Mouse (Mus musculus) hindbrain, embryonic 12.5 days (tissue): ENCODE results near the gene Adh6a. TPM values are rescaled to one million over a fixed set of nuclear protein-coding genes. Genes with fewer than 3 reads are reported as not detected.

Source experiments
- ATAC-seq: fragments of 200-750 bp; cut with Nextera tagmentation; 2 replicates; pipeline ENCODE4 v1.8.0; 2017; ENCODE audit warnings: moderate TSS enrichment; ENCODE audit not compliant: low FRiP score
- H3K27ac ChIP-seq: fragments of 300-500 bp; sonication (generic); 2 replicates; pipeline ENCODE4 v1.5.1; 2016; ENCODE audit warnings: mild to moderate bottlenecking
- H3K27me3 ChIP-seq: fragments of 300-500 bp; sonication (generic); 2 replicates; pipeline ENCODE4 v1.6.1; 2016; ENCODE audit warnings: mild to moderate bottlenecking
- H3K36me3 ChIP-seq: fragments of 300-500 bp; sonication (generic); 2 replicates; pipeline ENCODE4 v1.6.1; 2016; ENCODE audit warnings: mild to moderate bottlenecking
- H3K4me1 ChIP-seq: fragments of 300-500 bp; sonication (generic); 2 replicates; pipeline ENCODE4 v1.6.1; 2016
- H3K4me2 ChIP-seq: fragments of 300-500 bp; sonication (generic); replicated peaks from 2 replicates; pipeline ENCODE4 v1.6.1; 2016; ENCODE audit warnings: mild to moderate bottlenecking
- H3K4me3 ChIP-seq: fragments of 300-500 bp; sonication (generic); 2 replicates; pipeline ENCODE4 v1.5.1; 2016; ENCODE audit warnings: mild to moderate bottlenecking
- H3K9ac ChIP-seq: fragments of 300-500 bp; sonication (generic); 2 replicates; pipeline ENCODE4 v1.6.1; 2016; ENCODE audit warnings: mild to moderate bottlenecking, moderate library complexity
- H3K9me3 ChIP-seq: fragments of 300-500 bp; sonication (generic); replicated peaks from 2 replicates; pipeline ENCODE4 v1.6.1; 2016; ENCODE audit warnings: mild to moderate bottlenecking
- WGBS: fragments of 180-500 bp; shearing (Covaris S2); methylation state at CpG from one replicate; pipeline ENCODE4 v1.1.7; 2016; 5-methylcytosine and 5-hydroxymethylcytosine counted together
- polyA plus RNA-seq: library from polyadenylated mRNA; unstranded; fragments of >200 nt; fragmentation: Nextera tagmentation; extraction: Ambion mirVana; gene quantifications from 2 replicates; pipeline ENCODE4 v1.2.1, GENCODE M21; 2016

The Adh6a gene
- polyA plus RNA-seq, 1 experiment from 2014 or later = not detected

- H3K4me2 ChIP-seq = no peak overlapping the region
- no peak for ATAC-seq
- H3K4me1 ChIP-seq = no peaks in the 10 kb centered on the region
- no peak overlapping the region for H3K9ac ChIP-seq
- H3K4me3 ChIP-seq = no peak overlapping the region
- no peaks in the 10 kb centered on the region for H3K9me3 ChIP-seq
- WGBS = 82% methylated on average over 2 of the region's 2 CpGs
- H3K36me3 ChIP-seq = no peaks in the 10 kb centered on the region
- H3K27me3 ChIP-seq = no peaks in the 10 kb centered on the region
- no peak overlapping the region for H3K27ac ChIP-seq
These were observed 62.1 kb downstream of the Adh6a start for GRCm38 (mm10) chr3:138375148-138375547.

Other genes starting within 250 kb of the Adh6a start
- 0.42 and 0.45 TPM in 2 replicates for gene 1110002E22Rik, start 248.2 kb upstream of the Adh6a start, polyA plus RNA-seq
- not detected in 2 replicates for gene Gm5105, start 245.9 kb upstream of the Adh6a start, polyA plus RNA-seq
- 11.8 and 11.9 TPM in 2 replicates for gene Trmt10a, start 169.8 kb upstream of the Adh6a start, polyA plus RNA-seq
- gene Mttp, start 168.3 kb upstream of the Adh6a start, polyA plus RNA-seq = 10.0 and 11.1 TPM in 2 replicates
- not detected in 2 replicates for gene 4930579F01Rik, start 119.5 kb upstream of the Adh6a start, polyA plus RNA-seq
- 0.15 and 0.17 TPM in 2 replicates for gene Adh7, start 95.5 kb upstream of the Adh6a start, polyA plus RNA-seq
- 0.39 and 0.93 TPM in 2 replicates for gene Adh1, start 52.3 kb upstream of the Adh6a start, polyA plus RNA-seq
- 0.21 and 0.22 TPM in 2 replicates for gene Adh6b, start 28.5 kb downstream of the Adh6a start, polyA plus RNA-seq
- not detected in 2 replicates for gene Adh4, start 102.2 kb downstream of the Adh6a start, polyA plus RNA-seq
- 217 and 224 TPM in 2 replicates for gene Adh5, start 129.8 kb downstream of the Adh6a start, polyA plus RNA-seq
- gene Metap1, start 176.2 kb downstream of the Adh6a start, polyA plus RNA-seq = 46.4 and 47.5 TPM in 2 replicates
- gene Eif4e, start 212.9 kb downstream of the Adh6a start, polyA plus RNA-seq = 300 and 313 TPM in 2 replicates